Comparison of ENCODE assay signal across 24 mouse cellular contexts in genomic region chr10:40019492-40019891, GRCm38 (mm10). TPM values are rescaled to one million over a fixed set of nuclear protein-coding genes. Genes with fewer than 3 reads are reported as not detected.
DNase-seq lines count a peak whose midpoint lies in the region; ATAC-seq and TF ChIP-seq lines count a peak whose summit lies in the region.
"Had no signal": no experiment of that assay in that cellular context is flagged by ENCODE, and none has a peak within 500 bp of the region (broad histone marks: within the 10 kb centered on the region; RNA-seq: fewer than 3 reads in every experiment).

No protein-coding gene starts in this region.

- no peak overlapping the region for H3K9ac ChIP-seq in heart, embryonic 12.5 days
- H3K9ac ChIP-seq in kidney, postnatal 0 days (ENCODE audit: low read depth, low read length) = no peak overlapping the region
- H3K9ac ChIP-seq in heart, embryonic 15.5 days = no peak overlapping the region
- H3K9ac ChIP-seq in forebrain, postnatal 0 days = no peak overlapping the region
- H3K9ac ChIP-seq: embryonic facial prominence, embryonic 15.5 days; hindbrain, embryonic 14.5 days had no signal

- ATAC-seq in heart, embryonic 12.5 days (ENCODE audit: insufficient number of reproducible peaks, low FRiP score) = no peak
- ATAC-seq in kidney, postnatal 0 days (replicated peaks; ENCODE audit: low FRiP score, low read depth) = no peak
- ATAC-seq in heart, embryonic 15.5 days (replicated peaks; ENCODE audit: insufficient number of reproducible peaks, insufficient read depth, low FRiP score, low read depth) = peak; percentile 90
- ATAC-seq in forebrain, postnatal 0 days = no peak
- ATAC-seq: forebrain, embryonic 14.5 days; inflammation-experienced regulatory T-cells, adult 6 months; midbrain, embryonic 16.5 days had no signal

- peaks cover 16% of the 10 kb centered on the region for H3K4me1 ChIP-seq in heart, embryonic 12.5 days (replicated peaks)
- H3K4me1 ChIP-seq in kidney, postnatal 0 days (replicated peaks; ENCODE audit: insufficient read depth, low read length) = 0 out of 2 replicates have a peak, but pooled peaks cover 5% of the 10 kb centered on the region
- H3K4me1 ChIP-seq in heart, embryonic 15.5 days (replicated peaks) = peaks cover 25% of the 10 kb centered on the region
- H3K4me1 ChIP-seq in forebrain, postnatal 0 days (ENCODE audit: insufficient read depth) = no peaks in the 10 kb centered on the region

- 52% methylated on average over 3 of the region's 3 CpGs for WGBS in heart, embryonic 12.5 days
- WGBS in kidney, postnatal 0 days = 52% methylated on average over 3 of the region's 3 CpGs
- 36% methylated on average over 3 of the region's 3 CpGs for WGBS in heart, embryonic 15.5 days
- WGBS in forebrain, postnatal 0 days = 60% methylated on average over 3 of the region's 3 CpGs

- no peak overlapping the region for H3K27ac ChIP-seq in heart, embryonic 12.5 days (ENCODE audit: poor library complexity, severe bottlenecking)
- H3K27ac ChIP-seq in kidney, postnatal 0 days = peak overlapping the region; percentile 70; the same call in 1 of the 2 replicates
- H3K27ac ChIP-seq in heart, embryonic 15.5 days = peak overlapping the region; percentile 69
- H3K27ac ChIP-seq in forebrain, postnatal 0 days (ENCODE audit: low read depth, low read length) = no peak overlapping the region
- H3K27ac ChIP-seq: embryonic facial prominence, embryonic 15.5 days; hindbrain, embryonic 14.5 days; layer of hippocampus, adult 2 months; midbrain, embryonic 10.5 days had no signal

- TF ChIP-seq CTCF in kidney, postnatal 0 days (IDR thresholded peaks at IDR 0.05; ENCODE audit: low read depth) = no peak
- no peak for TF ChIP-seq CTCF in forebrain, postnatal 0 days (IDR thresholded peaks at IDR 0.05; ENCODE audit: low read depth)

- no peaks in the 10 kb centered on the region for H3K36me3 ChIP-seq in heart, embryonic 12.5 days
- no peaks in the 10 kb centered on the region for H3K36me3 ChIP-seq in kidney, postnatal 0 days (ENCODE audit: insufficient read depth, low read length)
- H3K36me3 ChIP-seq in heart, embryonic 15.5 days = no peaks in the 10 kb centered on the region
- H3K36me3 ChIP-seq in forebrain, postnatal 0 days (ENCODE audit: insufficient read depth) = no peaks in the 10 kb centered on the region
- H3K36me3 ChIP-seq: embryonic facial prominence, embryonic 15.5 days; midbrain, embryonic 10.5 days had no signal

- DNase-seq in heart, adult 18-20 months = peak; percentile 28 to 57
- no peak for DNase-seq in kidney, postnatal 0 days (ENCODE audit: low spot score)
- DNase-seq in kidney, postnatal 25 days = no peak
- DNase-seq in skeletal muscle tissue, adult 2 months (ENCODE audit: low read depth, low spot score) = peak; percentile 85
- DNase-seq in forebrain, postnatal 0 days = no peak
- no peak for DNase-seq in retina, embryonic 14.5 days (ENCODE audit: low spot score)
- DNase-seq: adrenal gland, postnatal 10 days; B cell, adult 2 months; cerebellum, adult 9-10 months; kidney, adult 18-20 months; kidney, postnatal 14 days; layer of hippocampus, postnatal 36 days; thymus, postnatal 14 days had no signal

- no peaks in the 10 kb centered on the region for H3K9me3 ChIP-seq in heart, embryonic 12.5 days (replicated peaks)
- H3K9me3 ChIP-seq in kidney, postnatal 0 days (replicated peaks; ENCODE audit: low read length) = no peaks in the 10 kb centered on the region
- H3K9me3 ChIP-seq in heart, embryonic 15.5 days (replicated peaks) = no peaks in the 10 kb centered on the region
- H3K9me3 ChIP-seq in forebrain, postnatal 0 days (ENCODE audit: low read length) = no peaks in the 10 kb centered on the region
- H3K9me3 ChIP-seq: embryonic facial prominence, embryonic 15.5 days; midbrain, embryonic 10.5 days had no signal

- no peak overlapping the region for H3K4me2 ChIP-seq in heart, embryonic 12.5 days
- H3K4me2 ChIP-seq in kidney, postnatal 0 days (ENCODE audit: low read length) = no peak overlapping the region
- 0 out of 2 replicates have a peak overlapping the region, but pooled peaks have one; percentile 8 for H3K4me2 ChIP-seq in heart, embryonic 15.5 days
- H3K4me2 ChIP-seq in forebrain, postnatal 0 days (ENCODE audit: low read depth) = no peak overlapping the region
- H3K4me2 ChIP-seq: embryonic facial prominence, embryonic 15.5 days; hindbrain, embryonic 14.5 days had no signal

- peaks cover 9% of the 10 kb centered on the region; the same call in 1 of the 2 replicates for H3K27me3 ChIP-seq in heart, embryonic 12.5 days (replicated peaks)
- no peaks in the 10 kb centered on the region for H3K27me3 ChIP-seq in kidney, postnatal 0 days (ENCODE audit: insufficient read depth, low read length)
- H3K27me3 ChIP-seq in heart, embryonic 15.5 days = peaks cover 10% of the 10 kb centered on the region; the same call in 1 of the 2 replicates
- H3K27me3 ChIP-seq in forebrain, postnatal 0 days (ENCODE audit: insufficient read depth, low read length) = no peaks in the 10 kb centered on the region
- H3K27me3 ChIP-seq: embryonic facial prominence, embryonic 15.5 days had no signal

- H3K4me3 ChIP-seq in heart, embryonic 12.5 days = no peak overlapping the region
- H3K4me3 ChIP-seq in kidney, postnatal 0 days (replicated peaks; ENCODE audit: low read depth, low read length) = no peak overlapping the region
- no peak overlapping the region for H3K4me3 ChIP-seq in heart, embryonic 15.5 days
- no peak overlapping the region for H3K4me3 ChIP-seq in forebrain, postnatal 0 days (ENCODE audit: low read depth, low read length)
- H3K4me3 ChIP-seq: embryonic facial prominence, embryonic 15.5 days; layer of hippocampus, adult 2 months; midbrain, embryonic 10.5 days had no signal

RNA-seq across cellular contexts. Expression of gene Mfsd4b1, which starts 5.6 kb away (rescaled TPM):
- 1 to 10 TPM; 1.9 to 2.9 TPM for total RNA-seq in heart, adult 18-20 months (2021)
- polyA plus RNA-seq in heart, embryonic 12.5 days (2016; fragmentation: Nextera tagmentation; extraction: Ambion mirVana) = 0.24 and 0.57 TPM in 2 replicates
- 34.8 and 37.2 TPM in 2 replicates for polyA plus RNA-seq in kidney, postnatal 0 days (2015; fragmentation: Nextera tagmentation; extraction: Ambion mirVana)
- 0.62 and 1.0 TPM in 2 replicates for polyA plus RNA-seq in heart, embryonic 15.5 days (2015; fragmentation: Nextera tagmentation; extraction: Ambion mirVana)
- total RNA-seq in forebrain, postnatal 0 days (2014; rRNA removed) = 0.15 and 0.62 TPM in 2 replicates
- 0.21 and 0.94 TPM in 2 replicates for polyA plus RNA-seq in forebrain, postnatal 0 days (2015; fragmentation: Nextera tagmentation; extraction: Ambion mirVana)
- total RNA-seq: granulocyte monocyte progenitor cell, adult 5-6 weeks; MEL had no signal
- polyA plus RNA-seq: inflammation-experienced regulatory T-cells, adult 6 months; midbrain, embryonic 10.5 days had no signal

RNA-seq across cellular contexts. Expression of gene Mfsd4b5, which starts 33.0 kb away (rescaled TPM):
- total RNA-seq in heart, adult 18-20 months (2021) = under 1 TPM; 0.35 to 0.62 TPM
- 0.09 and 0.19 TPM in 2 replicates for polyA plus RNA-seq in heart, embryonic 12.5 days (2016; fragmentation: Nextera tagmentation; extraction: Ambion mirVana)
- polyA plus RNA-seq in kidney, postnatal 0 days (2015; fragmentation: Nextera tagmentation; extraction: Ambion mirVana) = 11.8 and 13.3 TPM in 2 replicates
- not detected in 2 replicates for polyA plus RNA-seq in heart, embryonic 15.5 days (2015; fragmentation: Nextera tagmentation; extraction: Ambion mirVana)
- not detected in 2 replicates for total RNA-seq in forebrain, postnatal 0 days (2014; rRNA removed)
- 0.06 TPM in 1 of 2 replicates, not detected in the other for polyA plus RNA-seq in forebrain, postnatal 0 days (2015; fragmentation: Nextera tagmentation; extraction: Ambion mirVana)
- total RNA-seq: MEL had no signal
- polyA plus RNA-seq: forebrain, embryonic 14.5 days; midbrain, embryonic 10.5 days; midbrain, embryonic 16.5 days had no signal

RNA-seq across cellular contexts. Expression of gene Mfsd4b3, which starts 59.5 kb away (rescaled TPM):
- total RNA-seq in heart, adult 18-20 months (2021) = 1 to 10 TPM; 5.4 to 7.1 TPM
- 0.55 and 0.74 TPM in 2 replicates for polyA plus RNA-seq in heart, embryonic 12.5 days (2016; fragmentation: Nextera tagmentation; extraction: Ambion mirVana)
- polyA plus RNA-seq in kidney, postnatal 0 days (2015; fragmentation: Nextera tagmentation; extraction: Ambion mirVana) = 7.8 and 8.7 TPM in 2 replicates
- polyA plus RNA-seq in heart, embryonic 15.5 days (2015; fragmentation: Nextera tagmentation; extraction: Ambion mirVana) = 0.81 and 1.00 TPM in 2 replicates
- 0.46 TPM in 1 of 2 replicates, not detected in the other for total RNA-seq in forebrain, postnatal 0 days (2014; rRNA removed)
- polyA plus RNA-seq in forebrain, postnatal 0 days (2015; fragmentation: Nextera tagmentation; extraction: Ambion mirVana) = not detected in 2 replicates
- total RNA-seq: layer of hippocampus, postnatal 36 days; MEL had no signal
- polyA plus RNA-seq: inflammation-experienced regulatory T-cells, adult 6 months had no signal

Comparison
In these comparisons a context has a peak if more than half of its experiments do, and no peak if none do; other contexts are left out.
1. H3K27ac ChIP-seq: peak in kidney, postnatal 0 days (single experiment) and heart, embryonic 15.5 days (single experiment); none in heart, embryonic 12.5 days (single experiment) and forebrain, postnatal 0 days (single experiment).
2. DNase-seq: peak in heart, adult 18-20 months (2 of 2) and skeletal muscle tissue, adult 2 months (single experiment); none in kidney, postnatal 0 days (single experiment), kidney, postnatal 25 days (0 of 2), forebrain, postnatal 0 days (single experiment) and retina, embryonic 14.5 days (single experiment).
3. RNA of gene Mfsd4b1, which starts 5.6 kb away (polyA plus RNA-seq): 34.8 to 37.2 TPM in kidney, postnatal 0 days; 0.62 to 1.0 TPM in heart, embryonic 15.5 days, 0.21 to 0.94 TPM in forebrain, postnatal 0 days and 0.24 to 0.57 TPM in heart, embryonic 12.5 days; every median in the first group is over 10 times any median in the second.
4. RNA of gene Mfsd4b5, which starts 33.0 kb away (polyA plus RNA-seq): 11.8 to 13.3 TPM in kidney, postnatal 0 days; 0.09 to 0.19 TPM in heart, embryonic 12.5 days, 0.06 TPM in forebrain, postnatal 0 days and not detected in heart, embryonic 15.5 days; every median in the first group is over 10 times any median in the second.